Comparison of ENCODE assay signal across 20 mouse cellular contexts in genomic region chr11:22017444-22017843, GRCm38 (mm10). TPM values are rescaled to one million over a fixed set of nuclear protein-coding genes. Genes with fewer than 3 reads are reported as not detected.
DNase-seq lines count a peak whose midpoint lies in the region; ATAC-seq and TF ChIP-seq lines count a peak whose summit lies in the region.
"Had no signal": no experiment of that assay in that cellular context is flagged by ENCODE, and none has a peak within 500 bp of the region (broad histone marks: within the 10 kb centered on the region; RNA-seq: fewer than 3 reads in every experiment).

No protein-coding gene starts in this region.

- no peaks in the 10 kb centered on the region for H3K36me3 ChIP-seq in neural tube, embryonic 11.5 days (ENCODE audit: control insufficient read depth, insufficient read depth, low read length)
- H3K36me3 ChIP-seq in neural tube, embryonic 15.5 days, result 0 out of 2 replicates have a peak, but pooled peaks cover 10% of the 10 kb centered on the region
- peaks cover 5% of the 10 kb centered on the region for H3K36me3 ChIP-seq in forebrain, embryonic 12.5 days (replicated peaks)
- no peaks in the 10 kb centered on the region for H3K36me3 ChIP-seq in hindbrain, postnatal 0 days (ENCODE audit: insufficient read depth, low read length)
- H3K36me3 ChIP-seq in neural tube, embryonic 14.5 days (ENCODE audit: control insufficient read depth, insufficient read depth, low read length), result no peaks in the 10 kb centered on the region
- H3K36me3 ChIP-seq: G1E had no signal

- 56% methylated on average over 8 of the region's 8 CpGs for WGBS in neural tube, embryonic 11.5 days
- 25% methylated on average over 8 of the region's 8 CpGs for WGBS in neural tube, embryonic 15.5 days
- 9% methylated on average over 8 of the region's 8 CpGs for WGBS in forebrain, embryonic 12.5 days
- WGBS in hindbrain, postnatal 0 days, result 20% methylated on average over 8 of the region's 8 CpGs
- WGBS in neural tube, embryonic 14.5 days, result 28% methylated on average over 8 of the region's 8 CpGs

- no peak overlapping the region for H3K27ac ChIP-seq in neural tube, embryonic 11.5 days (ENCODE audit: low read depth, low read length)
- no peak overlapping the region for H3K27ac ChIP-seq in neural tube, embryonic 15.5 days (replicated peaks)
- H3K27ac ChIP-seq in forebrain, embryonic 12.5 days, result 0 out of 2 replicates have a peak overlapping the region, but pooled peaks have one; percentile 42
- no peak overlapping the region for H3K27ac ChIP-seq in hindbrain, postnatal 0 days
- H3K27ac ChIP-seq in neural tube, embryonic 14.5 days (ENCODE audit: low read depth, low read length), result no peak overlapping the region
- H3K27ac ChIP-seq: heart, adult 2 months; kidney, embryonic 15.5 days; limb, embryonic 13.5 days; macrophage had no signal

- H3K4me3 ChIP-seq in neural tube, embryonic 11.5 days (ENCODE audit: low read depth, low read length), result no peak overlapping the region
- H3K4me3 ChIP-seq in neural tube, embryonic 15.5 days (replicated peaks), result no peak overlapping the region
- no peak overlapping the region for H3K4me3 ChIP-seq in forebrain, embryonic 12.5 days (replicated peaks)
- no peak overlapping the region for H3K4me3 ChIP-seq in hindbrain, postnatal 0 days (ENCODE audit: low read length)
- H3K4me3 ChIP-seq in neural tube, embryonic 14.5 days (ENCODE audit: low read depth, low read length), result no peak overlapping the region
- H3K4me3 ChIP-seq: heart, adult 2 months; kidney, embryonic 15.5 days; limb, embryonic 13.5 days; myocyte had no signal

- no peak overlapping the region for H3K4me2 ChIP-seq in neural tube, embryonic 11.5 days (ENCODE audit: low read depth)
- H3K4me2 ChIP-seq in neural tube, embryonic 15.5 days, result no peak overlapping the region
- H3K4me2 ChIP-seq in forebrain, embryonic 12.5 days, result no peak overlapping the region
- no peak overlapping the region for H3K4me2 ChIP-seq in hindbrain, postnatal 0 days (ENCODE audit: low read depth, low read length)
- H3K4me2 ChIP-seq in neural tube, embryonic 14.5 days (ENCODE audit: low read depth, low read length), result no peak overlapping the region
- H3K4me2 ChIP-seq: kidney, embryonic 15.5 days; limb, embryonic 13.5 days had no signal

- no peaks in the 10 kb centered on the region for H3K4me1 ChIP-seq in neural tube, embryonic 11.5 days (ENCODE audit: control insufficient read depth, insufficient read depth, low read length)
- no peaks in the 10 kb centered on the region for H3K4me1 ChIP-seq in neural tube, embryonic 15.5 days
- H3K4me1 ChIP-seq in forebrain, embryonic 12.5 days, result peaks cover 38% of the 10 kb centered on the region
- no peaks in the 10 kb centered on the region for H3K4me1 ChIP-seq in hindbrain, postnatal 0 days (ENCODE audit: insufficient read depth, low read length)
- H3K4me1 ChIP-seq in neural tube, embryonic 14.5 days (ENCODE audit: control insufficient read depth, insufficient read depth, low read length), result no peaks in the 10 kb centered on the region
- H3K4me1 ChIP-seq: kidney, embryonic 15.5 days; limb, embryonic 13.5 days had no signal

- H3K9ac ChIP-seq in neural tube, embryonic 11.5 days (ENCODE audit: low read length), result no peak overlapping the region
- no peak overlapping the region for H3K9ac ChIP-seq in neural tube, embryonic 15.5 days (replicated peaks)
- H3K9ac ChIP-seq in forebrain, embryonic 12.5 days, result no peak overlapping the region
- no peak overlapping the region for H3K9ac ChIP-seq in hindbrain, postnatal 0 days (replicated peaks; ENCODE audit: low read length)
- no peak overlapping the region for H3K9ac ChIP-seq in neural tube, embryonic 14.5 days (replicated peaks; ENCODE audit: low read depth, low read length)
- H3K9ac ChIP-seq: kidney, embryonic 15.5 days; limb, embryonic 13.5 days; liver, postnatal 0 days had no signal

- ATAC-seq in neural tube, embryonic 11.5 days (ENCODE audit: insufficient read depth, low FRiP score, low TSS enrichment), result peak; percentile 48; the same call in 1 of the 2 replicates
- ATAC-seq in neural tube, embryonic 15.5 days (ENCODE audit: low FRiP score), result no peak
- peak; percentile 92 for ATAC-seq in forebrain, embryonic 12.5 days (ENCODE audit: low FRiP score)
- ATAC-seq in hindbrain, postnatal 0 days, result peak; percentile 64; the same call in 1 of the 2 replicates
- ATAC-seq in neural tube, embryonic 14.5 days (ENCODE audit: low read depth), result peak; percentile 56; the same call in 1 of the 2 replicates
- ATAC-seq: inflammation-experienced regulatory T-cells, adult 6 months; liver, postnatal 0 days had no signal

- H3K27me3 ChIP-seq in neural tube, embryonic 11.5 days (ENCODE audit: control insufficient read depth, insufficient read depth, low read length), result no peaks in the 10 kb centered on the region
- 0 out of 2 replicates have a peak, but pooled peaks cover 3% of the 10 kb centered on the region for H3K27me3 ChIP-seq in neural tube, embryonic 15.5 days (replicated peaks)
- H3K27me3 ChIP-seq in forebrain, embryonic 12.5 days, result peaks cover 3% of the 10 kb centered on the region; the same call in 1 of the 2 replicates
- H3K27me3 ChIP-seq in hindbrain, postnatal 0 days (ENCODE audit: insufficient read depth, low read length), result no peaks in the 10 kb centered on the region
- no peaks in the 10 kb centered on the region for H3K27me3 ChIP-seq in neural tube, embryonic 14.5 days (ENCODE audit: control insufficient read depth, insufficient read depth, low read length)
- H3K27me3 ChIP-seq: kidney, embryonic 15.5 days; limb, embryonic 13.5 days had no signal

- TF ChIP-seq CTCF in hindbrain, postnatal 0 days (IDR thresholded peaks at IDR 0.05; ENCODE audit: low read depth), result no peak

- H3K9me3 ChIP-seq in neural tube, embryonic 11.5 days (ENCODE audit: control insufficient read depth, low read length), result no peaks in the 10 kb centered on the region
- H3K9me3 ChIP-seq in neural tube, embryonic 15.5 days (replicated peaks), result 0 out of 2 replicates have a peak, but pooled peaks cover 3% of the 10 kb centered on the region
- no peaks in the 10 kb centered on the region for H3K9me3 ChIP-seq in forebrain, embryonic 12.5 days
- no peaks in the 10 kb centered on the region for H3K9me3 ChIP-seq in hindbrain, postnatal 0 days (ENCODE audit: low read length)
- no peaks in the 10 kb centered on the region for H3K9me3 ChIP-seq in neural tube, embryonic 14.5 days (ENCODE audit: control insufficient read depth, low read length)
- H3K9me3 ChIP-seq: G1E; kidney, embryonic 15.5 days; limb, embryonic 13.5 days had no signal

- DNase-seq in neural tube, embryonic 11.5 days (ENCODE audit: low spot score), result no peak
- DNase-seq in hindbrain, postnatal 0 days (ENCODE audit: low spot score), result no peak
- no peak for DNase-seq in cerebellum, postnatal 14 days
- no peak for DNase-seq in layer of hippocampus, adult 9-10 months (ENCODE audit: low spot score)
- no peak for DNase-seq in spleen, postnatal 14 days (ENCODE audit: low spot score in 2 of 2)
- DNase-seq: adrenal gland, postnatal 36 days; heart, adult 2 months; liver, postnatal 0 days; right cerebral cortex, postnatal 25 days; thymus, postnatal 14 days had no signal

RNA-seq across cellular contexts. Expression of gene Otx1, which starts 14.7 kb away (rescaled TPM):
- polyA plus RNA-seq in neural tube, embryonic 11.5 days (2014; fragmentation: Nextera tagmentation; extraction: Ambion mirVana), result not detected in 2 replicates
- polyA plus RNA-seq in neural tube, embryonic 15.5 days (2015; fragmentation: Nextera tagmentation; extraction: Ambion mirVana), result not detected in 2 replicates
- 34.2 and 34.9 TPM in 2 replicates for polyA plus RNA-seq in forebrain, embryonic 12.5 days (2016; fragmentation: Nextera tagmentation; extraction: Ambion mirVana)
- total RNA-seq in hindbrain, postnatal 0 days (2014; rRNA removed), result 0.36 and 1.2 TPM in 2 replicates
- polyA plus RNA-seq in hindbrain, postnatal 0 days (2015; fragmentation: Nextera tagmentation; extraction: Ambion mirVana), result 0.74 and 0.86 TPM in 2 replicates
- 0.09 TPM in 1 of 2 replicates, not detected in the other for polyA plus RNA-seq in neural tube, embryonic 14.5 days (2014; fragmentation: Nextera tagmentation; extraction: Ambion mirVana)
- total RNA-seq: adrenal gland, postnatal 36 days; common myeloid progenitor, adult 5-6 weeks; heart, adult 2 months had no signal
- polyA plus RNA-seq: inflammation-experienced regulatory T-cells, adult 6 months; liver, postnatal 0 days; macrophage had no signal

Comparison
In these comparisons a context has a peak if more than half of its experiments do, and no peak if none do; other contexts are left out.
1. RNA of gene Otx1, which starts 14.7 kb away (polyA plus RNA-seq): 34.2 to 34.9 TPM in forebrain, embryonic 12.5 days; 0.74 to 0.86 TPM in hindbrain, postnatal 0 days, not detected in neural tube, embryonic 11.5 days, 0.09 TPM in neural tube, embryonic 14.5 days and not detected in neural tube, embryonic 15.5 days; every median in the first group is over 10 times any median in the second.